Mouse (Mus musculus) adrenal gland, postnatal 4 days (tissue): ENCODE results near the gene A3galt2. TPM values are rescaled to one million over a fixed set of nuclear protein-coding genes. Genes with fewer than 3 reads are reported as not detected.

Experiments
- DNase-seq, 2 experiments: peaks; one replicate each; pipeline ENCODE4 v3.0.0; 2021 to 2022; ENCODE audit warnings: low spot score in 2 of 2, mixed read lengths in 2 of 2
- total RNA-seq, 2 experiments: library from RNA; stranded (reverse); gene quantifications; 2 replicates each; pipeline ENCODE4 v1.2.3; 2021

Gene A3galt2
- total RNA-seq, 2 experiments from 2014 or later, result 0.34 to 0.70 TPM

DNA sequence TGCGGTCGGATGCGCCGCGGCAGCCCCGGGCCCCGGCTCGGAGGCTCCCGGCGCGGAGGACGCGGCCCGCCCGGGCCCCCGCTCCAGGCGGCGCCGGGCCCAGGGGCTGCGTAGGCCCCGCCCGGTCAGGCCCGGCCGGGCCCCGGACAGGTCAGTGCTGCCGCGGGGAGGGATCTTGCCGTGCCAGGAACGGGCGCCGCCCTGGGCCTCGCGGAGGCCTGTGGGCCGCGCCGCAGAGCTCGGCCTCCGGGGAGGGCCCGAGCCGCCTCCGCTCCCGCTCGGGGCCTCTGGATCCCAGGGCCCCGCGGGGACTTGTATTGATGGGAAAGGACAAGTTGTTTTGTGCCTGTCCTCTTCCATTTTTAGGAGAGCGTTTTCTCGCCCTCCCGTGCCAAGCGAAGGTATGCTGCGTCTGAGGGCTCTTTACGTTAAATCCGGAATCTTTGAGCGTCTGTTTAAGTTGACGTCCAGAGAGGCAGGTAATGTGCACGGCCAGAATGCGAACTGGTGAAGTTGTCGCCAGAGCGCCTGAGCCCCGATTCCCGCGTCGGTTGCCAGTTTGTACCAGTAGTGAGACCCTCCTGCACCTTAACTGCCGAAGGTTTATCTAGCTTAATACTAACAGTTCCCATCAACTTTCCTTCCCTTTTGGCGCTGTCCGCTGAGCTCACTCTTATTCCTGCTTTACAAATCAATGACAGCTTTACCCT lies 27.3 kb upstream of the A3galt2 start:
- no peak for DNase-seq

DNA sequence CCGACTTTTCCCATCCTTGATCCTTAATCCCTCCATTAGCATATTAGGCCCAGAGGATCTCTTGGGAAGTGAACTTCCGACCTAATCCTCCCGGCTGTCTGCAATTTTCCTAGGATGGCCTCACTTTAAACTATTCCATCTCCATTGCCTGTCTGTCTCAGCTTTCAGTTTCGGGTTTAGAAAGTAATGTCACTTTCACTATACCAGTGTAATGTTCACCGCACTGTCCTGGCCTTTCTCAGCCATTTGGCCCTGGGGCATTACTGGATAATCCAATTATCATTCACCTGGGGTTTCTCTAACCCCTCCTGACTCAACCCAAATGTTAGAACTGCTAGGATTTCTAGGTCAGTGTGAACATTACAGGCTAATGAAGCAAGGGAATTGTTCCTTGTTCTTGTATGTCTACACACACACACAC lies 26.7 kb upstream of the A3galt2 start:
- DNase-seq, result no peak

GRCm38 (mm10) chr4:128729033-128729708 lies 26.0 kb upstream of the A3galt2 start:
- no peak for DNase-seq

DNA sequence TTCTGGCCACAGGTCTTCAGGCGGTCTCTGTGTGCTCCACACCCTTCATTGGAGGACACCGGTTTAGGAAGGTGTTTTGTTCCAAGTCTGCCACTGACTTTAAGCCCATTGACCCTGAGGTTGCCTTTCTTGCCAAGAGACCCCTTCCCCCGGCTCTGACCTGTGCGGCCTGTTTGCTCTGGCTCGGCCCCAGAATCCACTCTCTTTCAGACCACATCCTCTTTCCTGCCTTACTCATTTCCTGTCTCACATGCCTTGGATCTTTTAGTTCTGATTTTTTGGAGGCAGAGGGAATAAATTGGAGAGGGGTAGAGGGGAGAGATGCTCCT lies 25.5 kb upstream of the A3galt2 start:
- DNase-seq, result no peak

DNA sequence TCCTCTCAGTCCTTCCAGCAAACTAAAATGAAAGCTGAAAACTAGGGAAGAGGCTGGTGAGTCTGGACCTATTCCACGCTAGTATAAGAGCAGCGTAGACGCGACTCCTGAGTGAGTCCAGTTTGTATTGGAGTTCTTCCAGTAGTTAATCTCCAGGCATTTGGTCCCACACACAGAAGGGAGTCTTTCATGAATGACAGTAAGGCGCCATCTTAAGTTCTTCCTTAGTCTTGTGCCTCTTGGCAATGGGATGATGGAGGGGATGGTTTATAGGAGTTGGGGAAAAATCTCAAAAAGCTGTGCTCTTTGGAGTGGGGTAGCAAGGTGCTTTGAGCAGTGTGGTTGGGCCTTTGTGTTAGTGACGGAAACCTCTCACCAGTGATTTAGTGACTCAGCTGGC lies 24.9 kb upstream of the A3galt2 start:
- DNase-seq, result no peak

DNA sequence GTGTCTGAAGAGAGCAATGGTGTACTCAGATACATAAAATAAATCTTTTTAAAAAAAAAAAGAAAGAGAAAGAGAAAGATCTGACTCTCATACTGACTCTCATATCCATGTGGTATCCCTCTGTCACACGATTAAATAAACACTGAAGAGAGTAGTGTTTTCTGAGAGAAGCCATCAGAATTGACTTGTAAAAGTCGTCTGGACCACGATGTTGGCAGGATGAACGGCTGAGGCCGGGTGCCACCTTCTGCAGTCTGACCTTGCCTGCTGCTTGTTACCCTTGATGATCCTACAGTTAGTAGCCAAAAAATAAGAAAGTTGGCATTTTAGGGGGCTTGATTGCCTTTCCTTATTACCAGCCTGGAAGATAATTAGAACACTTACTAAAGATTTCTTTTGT lies 22.4 kb upstream of the A3galt2 start:
- DNase-seq, result no peak

GRCm38 (mm10) chr4:128733496-128733895 lies 21.7 kb upstream of the A3galt2 start:
- DNase-seq, result no peak

- DNase-seq, result peak in 1 of 2 experiments; percentile 41
Observed at GRCm38 (mm10) chr4:128734217-128734616, 20.9 kb upstream of the A3galt2 start.

- no peak for DNase-seq
Observed at GRCm38 (mm10) chr4:128734721-128735671, 20.2 kb upstream of the A3galt2 start.

- DNase-seq, result no peak
Observed at GRCm38 (mm10) chr4:128737137-128737589, 18.0 kb upstream of the A3galt2 start.

GRCm38 (mm10) chr4:128737825-128738610 lies 17.1 kb upstream of the A3galt2 start:
- DNase-seq, result no peak

DNA sequence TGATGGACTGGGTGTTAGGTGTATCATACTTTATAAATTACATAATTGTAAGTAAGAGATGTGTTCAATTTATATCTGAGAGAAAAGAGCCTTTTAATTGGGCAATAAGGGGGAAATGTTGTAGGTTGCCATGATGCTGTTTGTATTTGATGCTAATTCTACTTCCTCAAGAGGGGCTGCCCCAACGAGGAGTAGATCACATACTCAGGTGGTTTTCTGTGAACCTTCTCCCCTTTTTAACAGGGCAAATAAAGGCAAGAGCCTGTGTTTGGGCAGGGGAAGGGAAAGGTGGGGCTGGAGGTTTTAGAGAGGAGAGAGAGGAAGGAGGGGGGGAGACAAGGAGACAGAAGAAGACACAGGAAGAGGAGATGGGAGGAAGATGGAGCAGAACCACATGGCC lies 14.3 kb upstream of the A3galt2 start:
- no peak for DNase-seq

- DNase-seq, result no peak
Observed at GRCm38 (mm10) chr4:128741906-128742305, 13.3 kb upstream of the A3galt2 start.

DNA sequence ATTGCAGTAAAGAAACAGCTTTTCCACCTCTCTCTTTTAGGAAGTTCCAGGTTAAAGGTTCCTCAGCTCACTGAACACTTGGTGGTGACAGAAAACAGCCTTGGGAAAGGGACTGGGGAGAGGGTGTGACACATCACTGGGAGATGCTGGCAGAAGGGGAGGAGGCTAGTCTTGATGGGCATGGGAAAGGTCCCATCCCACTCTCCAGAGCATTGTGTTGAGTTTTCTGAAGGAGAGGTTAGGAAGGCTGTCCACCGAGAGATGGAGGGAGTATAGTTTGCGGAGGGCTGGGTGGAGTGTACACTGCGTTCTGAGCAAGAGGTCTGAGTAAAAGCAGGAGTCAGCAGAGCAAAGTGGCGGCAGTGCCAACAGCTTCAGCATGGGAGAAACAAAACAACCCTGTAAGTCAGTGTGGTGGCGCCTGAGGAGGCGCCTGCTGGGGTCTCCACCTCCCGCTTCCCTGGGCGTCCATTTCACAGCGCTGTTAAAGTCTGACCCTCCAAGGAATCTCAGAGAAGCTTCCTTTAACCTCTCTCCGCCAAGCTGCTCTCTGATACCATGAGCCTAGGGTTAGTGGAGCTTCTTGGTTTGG lies 12.7 kb upstream of the A3galt2 start:
- no peak for DNase-seq

DNA sequence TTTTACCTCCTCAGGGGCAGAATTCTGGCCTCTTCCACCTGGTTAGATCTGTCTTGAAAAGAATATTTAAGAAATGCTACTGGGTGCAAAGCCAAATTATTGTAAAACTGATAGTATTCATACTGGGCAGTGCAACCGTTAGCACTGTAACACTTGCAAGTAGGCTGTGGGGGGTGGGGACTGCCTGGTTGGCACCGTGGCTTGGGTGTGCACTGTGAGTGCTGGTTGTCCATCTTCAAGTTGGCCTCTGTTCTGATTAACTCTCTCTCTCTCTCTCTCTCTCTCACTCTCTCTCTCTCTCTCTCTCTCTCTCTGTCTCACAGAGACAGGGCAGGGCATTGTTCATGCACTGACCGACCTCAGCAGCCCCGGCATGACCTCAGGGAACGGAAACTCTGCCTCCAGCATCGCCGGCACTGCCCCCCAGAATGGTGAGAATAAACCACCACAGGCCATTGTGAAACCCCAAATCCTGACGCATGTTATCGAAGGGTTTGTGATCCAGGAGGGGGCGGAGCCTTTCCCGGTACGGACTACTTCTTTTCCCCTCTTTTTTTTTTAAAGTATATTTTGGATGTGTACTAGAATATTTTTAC lies 12.0 kb upstream of the A3galt2 start:
- no peak for DNase-seq

DNA sequence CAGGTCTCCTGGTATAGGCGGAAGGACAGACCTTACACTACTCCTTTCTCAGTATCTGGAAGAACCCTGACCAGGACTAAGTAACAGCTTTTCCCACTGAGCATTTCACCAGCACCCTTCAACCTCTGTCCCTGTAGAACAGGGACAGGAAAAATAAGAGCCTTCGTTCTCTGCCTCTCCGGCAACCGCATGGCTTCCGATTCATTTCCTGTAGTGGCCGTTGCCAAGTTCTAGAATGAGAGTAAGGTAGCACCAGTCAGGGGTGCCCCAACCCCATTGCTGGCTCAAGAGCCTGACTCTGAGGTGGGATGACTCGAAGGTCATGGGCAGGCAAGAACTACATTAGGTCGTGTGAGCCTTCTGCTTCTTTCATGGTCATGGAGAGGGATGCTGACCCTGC lies 10.0 kb upstream of the A3galt2 start:
- DNase-seq, result no peak

DNA sequence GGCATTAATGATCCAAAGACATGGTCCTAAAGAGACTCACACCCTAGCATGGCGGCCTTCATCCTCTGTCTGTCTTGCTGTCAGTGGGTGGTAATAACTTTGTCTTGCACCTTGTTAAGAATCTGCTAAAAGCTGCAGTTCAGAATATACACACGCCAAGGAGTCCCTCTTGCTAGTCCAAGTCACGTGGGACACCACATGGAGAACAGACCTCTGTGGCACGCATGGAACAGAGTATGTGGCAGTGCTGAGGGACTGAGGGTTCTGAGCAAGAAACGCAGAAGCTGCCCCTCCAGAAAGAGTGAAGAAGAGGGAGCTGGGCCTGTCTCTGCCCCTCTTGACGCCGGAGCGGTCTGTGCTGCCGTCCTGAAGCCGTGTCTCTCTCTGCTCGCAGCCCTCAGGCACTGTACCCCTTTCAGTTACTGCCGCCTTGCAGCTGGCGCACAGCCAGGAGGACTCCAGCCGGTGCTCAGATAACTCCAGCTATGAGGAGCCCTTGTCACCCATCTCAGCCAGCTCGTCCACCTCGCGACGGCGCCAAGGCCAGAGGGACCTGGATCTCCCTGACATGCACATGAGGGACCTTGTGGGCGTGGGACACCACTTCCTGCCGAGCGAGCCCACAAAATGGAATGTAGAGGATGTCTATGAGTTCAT lies 7.4 kb upstream of the A3galt2 start:
- no peak for DNase-seq

GRCm38 (mm10) chr4:128748309-128748708 lies 6.9 kb upstream of the A3galt2 start:
- no peak for DNase-seq

- no peak for DNase-seq
Observed at GRCm38 (mm10) chr4:128751006-128751405, 4.2 kb upstream of the A3galt2 start.
